Mouse (Mus musculus) hindbrain, embryonic 11.5 days (tissue): ENCODE measurements around the gene Dgkh. TPM values are rescaled to one million over a fixed set of nuclear protein-coding genes. Genes with fewer than 3 reads are reported as not detected.

Experiments used
- ATAC-seq: fragments of 200-750 bp; cut with Nextera tagmentation; 2 replicates; pipeline ENCODE4 v1.8.0; 2017; ENCODE audit warnings: mild to moderate bottlenecking, moderate TSS enrichment, moderate library complexity; ENCODE audit not compliant: low FRiP score
- DNase-seq: peaks from one replicate; pipeline ENCODE4 v3.0.0-alpha.2; 2015; ENCODE audit warnings: low spot score
- H3K27ac ChIP-seq: fragments of 300-500 bp; sonication (generic); 2 replicates; pipeline ENCODE4 v1.5.1; 2014; ENCODE audit warnings: mild to moderate bottlenecking, low read depth, low read length
- H3K27me3 ChIP-seq: fragments of 300-500 bp; sonication (generic); 2 replicates; pipeline ENCODE4 v1.6.1; 2014; ENCODE audit warnings: mild to moderate bottlenecking, low read length, moderate library complexity, mixed read lengths; ENCODE audit not compliant: control insufficient read depth, insufficient read depth
- H3K36me3 ChIP-seq: fragments of 300-500 bp; sonication (generic); 2 replicates; pipeline ENCODE4 v1.6.1; 2014; ENCODE audit warnings: mild to moderate bottlenecking, low read length, moderate library complexity, mixed read lengths; ENCODE audit not compliant: control insufficient read depth, insufficient read depth
- H3K4me1 ChIP-seq: fragments of 300-500 bp; sonication (generic); replicated peaks from 2 replicates; pipeline ENCODE4 v1.6.1; 2014; ENCODE audit warnings: low read length, mixed read lengths; ENCODE audit not compliant: control insufficient read depth, insufficient read depth
- H3K4me2 ChIP-seq: fragments of 300-500 bp; sonication (generic); replicated peaks from 2 replicates; pipeline ENCODE4 v1.6.1; 2014; ENCODE audit warnings: mild to moderate bottlenecking, low read depth, low read length
- H3K4me3 ChIP-seq: fragments of 300-500 bp; sonication (generic); 2 replicates; pipeline ENCODE4 v1.5.1; 2014; ENCODE audit warnings: low read depth, low read length
- H3K9ac ChIP-seq: fragments of 300-500 bp; sonication (generic); 2 replicates; pipeline ENCODE4 v1.6.1; 2014; ENCODE audit warnings: low read depth, low read length
- H3K9me3 ChIP-seq: fragments of 300-500 bp; sonication (generic); 2 replicates; pipeline ENCODE4 v1.6.1; 2016; ENCODE audit warnings: low read length; ENCODE audit not compliant: control insufficient read depth
- WGBS: fragments of 180-500 bp; shearing (Covaris S2); extraction: QIAGEN DNeasy Blood & Tissue Kit; methylation state at CpG from one replicate; pipeline ENCODE4 v1.1.7; 2014; 5-methylcytosine and 5-hydroxymethylcytosine counted together
- polyA plus RNA-seq: library from polyadenylated mRNA; unstranded; fragments of >200 nt; fragmentation: Nextera tagmentation; extraction: Ambion mirVana; gene quantifications from 2 replicates; pipeline ENCODE4 v1.2.1, GENCODE M21; 2014

Dgkh gene
- polyA plus RNA-seq = 2.1 and 2.2 TPM in 2 replicates

DNA sequence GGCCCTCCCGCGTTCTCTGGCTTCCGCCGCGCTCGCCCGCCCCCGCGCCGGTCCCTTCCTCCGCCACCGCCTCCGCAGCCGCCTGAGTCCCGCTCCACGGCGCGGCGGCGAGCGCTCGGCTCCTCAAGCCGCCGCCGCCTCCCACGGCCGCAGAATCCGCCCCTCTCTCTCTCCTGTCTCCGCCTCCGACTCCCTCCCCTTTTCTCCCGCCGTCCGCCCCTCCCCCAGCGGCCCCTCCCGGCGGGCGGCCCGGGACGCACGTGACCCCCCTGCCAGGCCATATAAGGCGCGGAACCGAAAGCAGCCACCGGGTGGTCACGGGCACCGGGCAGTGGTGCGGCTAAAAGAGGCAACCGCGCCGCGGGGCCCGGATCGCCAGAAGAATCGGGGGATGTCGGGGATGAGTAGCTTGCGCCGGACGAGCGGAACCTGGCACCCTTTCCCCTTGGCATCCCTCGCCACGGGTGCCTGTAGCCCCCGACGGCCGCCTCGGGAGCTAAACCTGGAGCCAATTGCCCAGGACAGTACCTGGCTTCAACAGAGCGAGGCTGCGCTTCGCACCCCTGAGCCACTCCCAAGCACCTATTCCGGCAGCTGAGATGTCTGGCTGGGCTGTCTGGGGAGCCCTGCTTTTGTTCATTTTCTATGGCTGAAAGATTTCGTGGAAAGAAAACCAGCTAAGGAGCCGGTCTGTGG lies at the start of gene Dgkh:
TSS of gene Dgkh (minus strand) at position 160 of the 696 bp plus-strand sequence.
- Histone ChIP-seq H3K9me3 (no peaks in the 10 kb centered on the region), H3K36me3 (no peaks in the 10 kb centered on the region), H3K27me3 (peaks cover 4% of the 10 kb centered on the region; the same call in 1 of the 2 replicates), H3K4me3 (peak within 1 kb of the TSS; percentile 68), H3K27ac (peak within 1 kb of the TSS; percentile 72), H3K4me2 (peak within 1 kb of the TSS; percentile 93), H3K9ac (peak within 1 kb of the TSS; percentile 84), H3K4me1 (0 out of 2 replicates have a peak, but pooled peaks cover 2% of the 10 kb centered on the region)
- peak; percentile 88 for DNase-seq
- peak; percentile 94 for ATAC-seq
- under 1% methylated on average over 56 of the region's 71 CpGs for WGBS

DNA sequence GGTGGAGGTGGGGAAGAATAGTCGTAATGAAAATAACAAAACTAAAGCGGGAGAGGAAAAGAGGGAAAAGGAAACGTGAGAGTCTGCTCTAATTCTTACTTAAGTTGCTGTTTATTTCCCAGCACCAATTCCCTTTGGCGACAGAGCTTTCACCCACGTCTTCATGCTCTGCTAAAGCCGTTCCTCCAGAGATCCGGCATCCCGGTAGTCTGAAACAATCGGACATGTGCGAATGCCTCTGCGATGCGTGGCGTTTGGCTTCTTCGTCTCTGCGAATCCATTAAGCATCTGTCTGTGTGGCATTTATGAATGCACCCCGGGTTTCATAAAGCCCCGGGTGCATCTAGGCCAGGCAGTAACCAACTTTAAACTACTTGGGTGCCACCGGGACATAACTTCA lies 44.6 kb upstream of the Dgkh start:
- H3K9me3 ChIP-seq = no peaks in the 10 kb centered on the region
- H3K4me1 ChIP-seq = no peaks in the 10 kb centered on the region
- H3K9ac ChIP-seq = no peak overlapping the region
- H3K27me3 ChIP-seq = no peaks in the 10 kb centered on the region
- H3K36me3 ChIP-seq = no peaks in the 10 kb centered on the region
- no peak overlapping the region for H3K4me2 ChIP-seq
- peak; percentile 13 for DNase-seq
- 67% methylated on average over 18 of the region's 18 CpGs for WGBS
- no peak for ATAC-seq
- H3K4me3 ChIP-seq = no peak overlapping the region
- H3K27ac ChIP-seq = no peak overlapping the region

DNA sequence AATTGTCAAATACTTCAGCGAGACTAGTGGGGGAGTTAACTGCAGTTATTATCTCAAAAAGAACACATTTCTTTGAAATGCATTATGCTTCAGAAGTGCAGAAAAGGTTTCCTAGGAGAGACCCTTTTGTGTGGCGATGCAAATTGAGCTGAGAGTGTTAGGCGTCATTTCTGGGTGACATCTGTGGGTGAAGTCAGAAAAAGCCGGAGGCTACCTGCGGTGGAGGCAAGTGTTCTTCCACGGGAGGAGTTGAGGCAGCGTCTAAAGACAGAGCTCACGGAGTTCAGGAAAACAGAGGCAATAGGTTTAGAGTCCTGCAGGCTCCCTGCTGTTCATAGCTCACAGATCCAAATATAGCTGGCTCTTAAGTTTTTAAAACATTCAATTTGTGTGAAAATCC lies 44.1 kb upstream of the Dgkh start:
- Histone ChIP-seq H3K27me3 (no peaks in the 10 kb centered on the region), H3K36me3 (no peaks in the 10 kb centered on the region), H3K4me1 (no peaks in the 10 kb centered on the region), H3K27ac (no peak overlapping the region), H3K4me2 (no peak overlapping the region), H3K9ac (no peak overlapping the region), H3K4me3 (no peak overlapping the region), H3K9me3 (no peaks in the 10 kb centered on the region)
- WGBS = 10% methylated on average over 8 of the region's 8 CpGs
- ATAC-seq = no peak
- peak; percentile 12 for DNase-seq

DNA sequence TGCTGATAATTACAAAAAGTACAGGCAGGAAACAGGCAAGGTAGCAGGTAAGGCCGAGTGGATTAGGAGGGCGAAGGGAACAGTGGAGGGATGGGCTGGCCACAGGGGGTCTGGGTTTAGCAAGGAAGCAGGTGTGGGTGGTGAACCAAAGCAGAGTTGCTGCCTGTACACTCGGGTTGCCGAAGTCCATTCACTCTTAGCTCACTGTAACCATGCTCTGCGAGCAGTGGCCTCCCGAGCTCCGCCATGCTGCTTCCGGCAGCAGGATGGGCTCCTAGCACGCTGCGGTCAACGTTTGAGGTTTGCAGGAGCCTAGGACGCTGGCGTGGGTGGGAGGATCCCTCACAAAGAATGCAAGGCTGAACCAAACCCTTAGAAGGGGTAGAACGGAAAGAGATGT lies 43.1 kb upstream of the Dgkh start:
- Histone ChIP-seq H3K4me1 (no peaks in the 10 kb centered on the region), H3K4me3 (no peak overlapping the region), H3K27ac (no peak overlapping the region), H3K36me3 (no peaks in the 10 kb centered on the region), H3K4me2 (no peak overlapping the region), H3K9me3 (no peaks in the 10 kb centered on the region), H3K27me3 (no peaks in the 10 kb centered on the region), H3K9ac (no peak overlapping the region)
- ATAC-seq = no peak
- 64% methylated on average over 14 of the region's 14 CpGs for WGBS
- DNase-seq = no peak

DNA sequence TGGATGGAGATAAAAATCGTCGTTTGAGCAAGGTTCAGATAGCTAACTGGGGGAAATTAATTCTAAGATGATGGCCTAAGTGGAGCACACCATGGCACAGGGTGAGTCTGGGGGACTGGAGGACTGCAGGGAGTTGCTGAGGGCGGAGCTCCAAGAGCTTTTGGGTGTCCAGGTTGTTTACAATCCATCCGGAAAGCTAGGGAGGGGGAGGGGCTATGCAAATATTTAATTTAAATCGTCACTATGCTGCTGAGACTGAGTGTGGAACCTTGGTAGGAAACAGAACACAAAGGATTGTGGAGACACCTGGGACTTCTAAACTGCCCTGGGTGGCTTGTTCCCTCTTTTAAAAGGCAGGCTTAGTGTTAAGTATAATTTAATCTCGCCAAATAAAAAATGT lies 42.6 kb upstream of the Dgkh start:
- Histone ChIP-seq H3K9me3 (no peaks in the 10 kb centered on the region), H3K4me1 (no peaks in the 10 kb centered on the region)
- 53% methylated on average over 6 of the region's 6 CpGs for WGBS

DNA sequence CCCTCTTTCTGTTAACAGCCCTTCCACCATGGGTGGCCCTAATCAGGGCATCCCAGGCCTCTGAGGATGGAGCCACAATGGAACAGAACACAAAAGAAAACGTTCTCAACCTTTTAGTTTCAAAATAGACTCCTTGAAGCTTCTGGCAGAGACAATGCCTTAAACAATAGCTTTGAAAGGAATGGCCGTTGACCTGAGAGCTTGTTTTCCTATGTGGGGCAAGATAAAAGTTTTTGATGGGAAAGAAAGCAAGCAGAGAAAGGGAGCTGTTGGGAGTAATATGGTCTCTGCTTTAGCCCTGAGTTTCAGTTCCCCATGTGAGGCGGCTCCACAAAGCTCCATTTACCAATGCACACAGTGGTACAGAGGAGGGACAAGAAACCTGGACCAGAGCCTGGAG lies 37.9 kb upstream of the Dgkh start:
- H3K36me3 ChIP-seq = no peaks in the 10 kb centered on the region
- H3K4me1 ChIP-seq = no peaks in the 10 kb centered on the region
- no peak overlapping the region for H3K27ac ChIP-seq
- 27% methylated on average over 3 of the region's 3 CpGs for WGBS
- H3K9me3 ChIP-seq = no peaks in the 10 kb centered on the region
- DNase-seq (no peak), ATAC-seq (no peak)
- no peak overlapping the region for H3K9ac ChIP-seq
- H3K4me3 ChIP-seq = no peak overlapping the region
- no peaks in the 10 kb centered on the region for H3K27me3 ChIP-seq
- no peak overlapping the region for H3K4me2 ChIP-seq

More for the DNA sequence above, 42.6 kb upstream of the Dgkh start:
- ATAC-seq = no peak
- Histone ChIP-seq H3K27ac (no peak overlapping the region), H3K4me3 (no peak overlapping the region), H3K9ac (no peak overlapping the region), H3K4me2 (no peak overlapping the region), H3K27me3 (no peaks in the 10 kb centered on the region), H3K36me3 (no peaks in the 10 kb centered on the region)
- DNase-seq = no peak

DNA sequence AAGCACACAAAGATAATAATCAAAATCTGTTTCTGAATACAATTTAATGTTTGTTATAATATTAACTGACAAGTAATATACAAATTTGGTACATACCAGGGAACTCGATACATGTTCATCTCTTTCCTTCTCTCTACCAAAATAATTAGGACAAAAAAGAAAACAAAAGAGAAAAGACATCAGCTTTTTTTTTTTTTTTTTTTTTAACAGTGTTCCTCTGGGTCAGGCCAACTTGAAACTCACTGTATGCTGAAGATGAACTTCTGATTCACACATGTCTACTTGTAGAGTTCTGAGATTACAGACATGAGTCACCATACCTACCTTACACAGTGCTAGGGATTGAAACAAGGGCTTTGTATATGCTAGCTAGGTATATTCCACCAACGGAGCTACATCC lies 28.5 kb upstream of the Dgkh start:
- WGBS = 75% methylated on average over 2 of the region's 2 CpGs
- Histone ChIP-seq H3K36me3 (no peaks in the 10 kb centered on the region), H3K4me1 (no peaks in the 10 kb centered on the region), H3K27me3 (no peaks in the 10 kb centered on the region), H3K4me2 (no peak overlapping the region), H3K4me3 (no peak overlapping the region), H3K27ac (no peak overlapping the region), H3K9ac (no peak overlapping the region), H3K9me3 (no peaks in the 10 kb centered on the region)
- ATAC-seq (no peak), DNase-seq (no peak)

DNA sequence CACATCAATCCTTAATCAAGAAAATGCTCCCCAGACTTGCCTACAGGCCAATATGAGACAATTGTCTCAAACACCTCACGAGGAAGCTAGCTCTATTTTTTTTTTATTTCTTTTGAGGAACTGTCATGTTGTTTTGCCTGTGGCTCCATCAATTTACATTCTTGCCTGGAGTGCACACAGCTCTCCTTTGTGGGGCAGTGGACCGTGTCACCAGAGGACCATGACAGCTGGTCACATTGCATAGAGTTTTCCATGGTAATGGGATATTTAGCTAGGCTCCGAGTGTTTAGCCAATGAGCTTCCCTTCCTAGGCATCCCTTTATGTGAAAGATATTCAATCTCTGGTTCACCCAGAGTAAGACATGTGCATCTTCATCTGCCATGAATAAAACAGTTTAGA lies 26.9 kb upstream of the Dgkh start:
- peak; percentile 38 for DNase-seq
- Histone ChIP-seq H3K4me3 (no peak overlapping the region), H3K4me1 (no peaks in the 10 kb centered on the region), H3K9ac (no peak overlapping the region), H3K9me3 (no peaks in the 10 kb centered on the region), H3K36me3 (no peaks in the 10 kb centered on the region), H3K27ac (no peak overlapping the region), H3K4me2 (no peak overlapping the region), H3K27me3 (no peaks in the 10 kb centered on the region)
- ATAC-seq = peak; percentile 79
- 35% methylated on average over 3 of the region's 3 CpGs for WGBS

DNA sequence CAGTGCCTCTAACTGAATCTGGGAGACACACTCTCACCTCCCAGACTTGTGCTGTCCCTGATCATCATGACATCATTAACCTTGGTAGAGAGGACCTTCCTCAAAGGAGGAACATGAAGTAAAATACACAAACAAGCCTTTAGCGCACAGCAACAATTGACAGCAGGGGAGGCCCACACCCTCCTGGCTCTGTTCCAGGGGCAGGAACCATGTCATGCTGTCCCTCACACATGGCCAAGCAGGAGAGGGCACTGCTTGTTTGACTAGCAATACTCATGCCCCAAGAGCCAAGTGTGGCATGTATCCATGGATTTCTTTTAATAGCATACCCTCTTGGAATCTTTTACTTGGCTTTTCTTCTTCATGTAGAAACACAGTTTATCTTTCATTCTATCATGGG lies 22.7 kb upstream of the Dgkh start:
- H3K9me3 ChIP-seq = no peaks in the 10 kb centered on the region
- H3K4me1 ChIP-seq = no peaks in the 10 kb centered on the region
- H3K9ac ChIP-seq = no peak overlapping the region
- no peak overlapping the region for H3K4me3 ChIP-seq
- no peaks in the 10 kb centered on the region for H3K36me3 ChIP-seq
- H3K27ac ChIP-seq = no peak overlapping the region
- DNase-seq (no peak), ATAC-seq (no peak)
- no peaks in the 10 kb centered on the region for H3K27me3 ChIP-seq
- H3K4me2 ChIP-seq = no peak overlapping the region
- WGBS = 84% methylated on average over 1 of the region's 1 CpGs
